Mouse (Mus musculus) WW6 (cell line): ENCODE data around the gene Tmem120a.

Source experiments
- DNase-seq: peaks from one replicate; pipeline ENCODE4 v3.0.0-alpha.2; 2013; ENCODE audit warnings: low read depth, low spot score

The Tmem120a gene

GRCm38 (mm10) chr5:135733071-135733470 lies 11.2 kb downstream of the Tmem120a start:
- DNase-seq: no peak

GRCm38 (mm10) chr5:135731322-135731721 lies 12.9 kb downstream of the Tmem120a start:
- no peak for DNase-seq

GRCm38 (mm10) chr5:135730916-135731315 lies 13.3 kb downstream of the Tmem120a start:
- no peak for DNase-seq

- DNase-seq: no peak
Measured at GRCm38 (mm10) chr5:135730278-135730677, 14.0 kb downstream of the Tmem120a start.

GRCm38 (mm10) chr5:135729351-135729750 lies 14.9 kb downstream of the Tmem120a start:
- no peak for DNase-seq

GRCm38 (mm10) chr5:135728361-135728760 lies 15.9 kb downstream of the Tmem120a start:
- DNase-seq: no peak

GRCm38 (mm10) chr5:135727871-135728270 lies 16.4 kb downstream of the Tmem120a start:
- DNase-seq: no peak

GRCm38 (mm10) chr5:135726641-135727346 lies 17.5 kb downstream of the Tmem120a start:
- DNase-seq: no peak

- no peak for DNase-seq
Measured at GRCm38 (mm10) chr5:135725991-135726390, 18.3 kb downstream of the Tmem120a start.

- no peak for DNase-seq
Measured at GRCm38 (mm10) chr5:135725391-135725841, 18.8 kb downstream of the Tmem120a start.

- DNase-seq: no peak
Measured at GRCm38 (mm10) chr5:135724536-135725322, 19.5 kb downstream of the Tmem120a start.

- no peak for DNase-seq
Measured at GRCm38 (mm10) chr5:135723165-135723751, 21.0 kb downstream of the Tmem120a start.

- no peak for DNase-seq
Measured at GRCm38 (mm10) chr5:135722121-135722520, 22.1 kb downstream of the Tmem120a start.

- DNase-seq: no peak
Measured at GRCm38 (mm10) chr5:135721076-135721475, 23.2 kb downstream of the Tmem120a start.

GRCm38 (mm10) chr5:135720121-135720520 lies 24.1 kb downstream of the Tmem120a start:
- no peak for DNase-seq

- DNase-seq: no peak
Measured at GRCm38 (mm10) chr5:135719586-135720120, 24.6 kb downstream of the Tmem120a start.

- DNase-seq: no peak
Measured at GRCm38 (mm10) chr5:135715624-135716023, 28.6 kb downstream of the Tmem120a start.

- no peak for DNase-seq
Measured at GRCm38 (mm10) chr5:135713441-135714218, 30.6 kb downstream of the Tmem120a start.

GRCm38 (mm10) chr5:135712803-135713202 lies 31.4 kb downstream of the Tmem120a start:
- no peak for DNase-seq

GRCm38 (mm10) chr5:135711582-135712355 lies 32.5 kb downstream of the Tmem120a start:
- DNase-seq: no peak
